Mouse (Mus musculus) olfactory bulb, adult 2 months (tissue): ENCODE data around the gene Trpm2.

ENCODE experiments used
- CTCF ChIP-seq: fragments of 200-500 bp; IDR thresholded peaks from 2 replicates; pipeline ENCODE4 v1.5.1; 2012; ENCODE audit warnings: low read depth, mild to moderate bottlenecking, low read length, moderate library complexity; ENCODE audit not compliant: insufficient read depth
- POLR2A ChIP-seq: fragments of 200-500 bp; IDR thresholded peaks from 2 replicates; pipeline ENCODE4 v1.6.1; 2012; ENCODE audit warnings: mild to moderate bottlenecking, low read depth, low read length, moderate library complexity; ENCODE audit not compliant: insufficient read depth

GRCm38 (mm10) chr10:78019291-78019690 is 48.9 kb upstream of the Trpm2 start:
- no peak for TF ChIP-seq CTCF
- no peak for TF ChIP-seq POLR2A
